Mouse (Mus musculus): Measurements from ENCODE around the gene Trpc4ap. TPM values are rescaled to one million over a fixed set of nuclear protein-coding genes. Genes with fewer than 3 reads are reported as not detected.
A peak's percentile ranks its signal among the peaks of the same experiment; 100 is the strongest.

Gene Trpc4ap
- polyA plus RNA-seq, 1 experiment from 2014 or later = 160 TPM

- Histone ChIP-seq H3K27ac (no peak overlapping the region), H3K4me1 (replicated peaks) (peaks cover 48% of the 10 kb centered on the region), H3K36me3 (peaks cover 66% of the 10 kb centered on the region), H3K9me3 (no peaks in the 10 kb centered on the region), H3K4me3 (0 out of 2 replicates have a peak overlapping the region, but pooled peaks have one; percentile 1), H3K27me3 (ENCODE audit: insufficient read depth, poor library complexity, severe bottlenecking) (peaks cover 79% of the 10 kb centered on the region)
- peak; percentile 12 for DNase-seq (ENCODE audit: low spot score)
- WGBS = 65% methylated on average over 30 of the region's 30 CpGs
These were observed 59.8 kb downstream of the Trpc4ap start for GRCm38 (mm10) chr2:155632138-155632936.

- Histone ChIP-seq H3K27ac (0 out of 2 replicates have a peak overlapping the region, but pooled peaks have one; percentile 13), H3K27me3 (ENCODE audit: insufficient read depth, poor library complexity, severe bottlenecking) (peaks cover 94% of the 10 kb centered on the region), H3K4me3 (peak overlapping the region; percentile 25), H3K4me1 (replicated peaks) (peaks cover 55% of the 10 kb centered on the region), H3K9me3 (no peaks in the 10 kb centered on the region), H3K36me3 (peaks cover 50% of the 10 kb centered on the region)
- WGBS = 12% methylated on average over 43 of the region's 43 CpGs
- DNase-seq (ENCODE audit: low spot score) = peak; percentile 44
These were observed 61.4 kb downstream of the Trpc4ap start for GRCm38 (mm10) chr2:155630590-155631416.

GRCm38 (mm10) chr2:155630153-155630552, 62.0 kb downstream of the Trpc4ap start:
- Histone ChIP-seq H3K9me3 (no peaks in the 10 kb centered on the region), H3K4me1 (replicated peaks) (peaks cover 56% of the 10 kb centered on the region), H3K4me3 (peak overlapping the region; percentile 25), H3K27ac (no peak overlapping the region), H3K27me3 (ENCODE audit: insufficient read depth, poor library complexity, severe bottlenecking) (peaks cover 100% of the 10 kb centered on the region), H3K36me3 (peaks cover 44% of the 10 kb centered on the region)
- 11% methylated on average over 20 of the region's 20 CpGs for WGBS
- DNase-seq (ENCODE audit: low spot score) = peak; percentile 44

- Histone ChIP-seq H3K27ac (peak overlapping the region; percentile 70), H3K27me3 (ENCODE audit: insufficient read depth, poor library complexity, severe bottlenecking) (peaks cover 95% of the 10 kb centered on the region), H3K4me1 (replicated peaks) (peaks cover 56% of the 10 kb centered on the region), H3K9me3 (no peaks in the 10 kb centered on the region), H3K4me3 (peak overlapping the region; percentile 52), H3K36me3 (peaks cover 35% of the 10 kb centered on the region)
- under 1% methylated on average over 35 of the region's 35 CpGs for WGBS
- peak; percentile 54 for DNase-seq (ENCODE audit: low spot score)
These were observed 62.9 kb downstream of the Trpc4ap start for GRCm38 (mm10) chr2:155629231-155629661.

GRCm38 (mm10) chr2:155628519-155628918, 63.7 kb downstream of the Trpc4ap start:
- Histone ChIP-seq H3K4me1 (replicated peaks) (peaks cover 56% of the 10 kb centered on the region), H3K27me3 (ENCODE audit: insufficient read depth, poor library complexity, severe bottlenecking) (peaks cover 92% of the 10 kb centered on the region), H3K4me3 (no peak overlapping the region), H3K27ac (peak overlapping the region; percentile 70; the same call in 1 of the 2 replicates), H3K9me3 (no peaks in the 10 kb centered on the region), H3K36me3 (peaks cover 27% of the 10 kb centered on the region)
- no peak for DNase-seq (ENCODE audit: low spot score)
- WGBS = 72% methylated on average over 13 of the region's 13 CpGs

GRCm38 (mm10) chr2:155628112-155628511, 64.1 kb downstream of the Trpc4ap start:
- Histone ChIP-seq H3K4me3 (no peak overlapping the region), H3K27ac (no peak overlapping the region), H3K27me3 (ENCODE audit: insufficient read depth, poor library complexity, severe bottlenecking) (peaks cover 92% of the 10 kb centered on the region), H3K36me3 (peaks cover 23% of the 10 kb centered on the region), H3K9me3 (no peaks in the 10 kb centered on the region), H3K4me1 (replicated peaks) (peaks cover 55% of the 10 kb centered on the region)
- 81% methylated on average over 9 of the region's 9 CpGs for WGBS
- no peak for DNase-seq (ENCODE audit: low spot score)

GRCm38 (mm10) chr2:155627030-155627738, 65.0 kb downstream of the Trpc4ap start:
- peak; percentile 85 for DNase-seq (ENCODE audit: low spot score)
- Histone ChIP-seq H3K36me3 (peaks cover 14% of the 10 kb centered on the region), H3K27ac (no peak overlapping the region), H3K27me3 (ENCODE audit: insufficient read depth, poor library complexity, severe bottlenecking) (peaks cover 89% of the 10 kb centered on the region), H3K4me3 (no peak overlapping the region), H3K4me1 (replicated peaks) (peaks cover 52% of the 10 kb centered on the region), H3K9me3 (no peaks in the 10 kb centered on the region)
- 41% methylated on average over 21 of the region's 21 CpGs for WGBS

- 45% methylated on average over 15 of the region's 15 CpGs for WGBS
- Histone ChIP-seq H3K27me3 (ENCODE audit: insufficient read depth, poor library complexity, severe bottlenecking) (peaks cover 81% of the 10 kb centered on the region), H3K27ac (no peak overlapping the region), H3K9me3 (no peaks in the 10 kb centered on the region), H3K4me3 (no peak overlapping the region), H3K4me1 (replicated peaks) (peaks cover 45% of the 10 kb centered on the region), H3K36me3 (peaks cover 5% of the 10 kb centered on the region; the same call in 1 of the 2 replicates)
- peak; percentile 9 for DNase-seq (ENCODE audit: low spot score)
These were observed 65.9 kb downstream of the Trpc4ap start for GRCm38 (mm10) chr2:155626277-155626676.

- Histone ChIP-seq H3K9me3 (no peaks in the 10 kb centered on the region), H3K4me3 (no peak overlapping the region), H3K27me3 (ENCODE audit: insufficient read depth, poor library complexity, severe bottlenecking) (peaks cover 75% of the 10 kb centered on the region), H3K4me1 (replicated peaks) (peaks cover 30% of the 10 kb centered on the region), H3K36me3 (0 out of 2 replicates have a peak, but pooled peaks cover 3% of the 10 kb centered on the region), H3K27ac (no peak overlapping the region)
- peak; percentile 35 for DNase-seq (ENCODE audit: low spot score)
- WGBS = 40% methylated on average over 10 of the region's 10 CpGs
These were observed 67.5 kb downstream of the Trpc4ap start for GRCm38 (mm10) chr2:155624730-155625129.

GRCm38 (mm10) chr2:155623996-155624395, 68.2 kb downstream of the Trpc4ap start:
- H3K4me3 ChIP-seq = no peak overlapping the region
- H3K36me3 ChIP-seq = 0 out of 2 replicates have a peak, but pooled peaks cover 3% of the 10 kb centered on the region
- H3K27me3 ChIP-seq (ENCODE audit: insufficient read depth, poor library complexity, severe bottlenecking) = peaks cover 67% of the 10 kb centered on the region
- H3K27ac ChIP-seq = no peak overlapping the region
- peaks cover 22% of the 10 kb centered on the region for H3K4me1 ChIP-seq (replicated peaks)
- 88% methylated on average over 6 of the region's 6 CpGs for WGBS
- DNase-seq (ENCODE audit: low spot score) = no peak
- no peaks in the 10 kb centered on the region for H3K9me3 ChIP-seq

GRCm38 (mm10) chr2:155622606-155623005, 69.6 kb downstream of the Trpc4ap start:
- peaks cover 55% of the 10 kb centered on the region for H3K27me3 ChIP-seq (ENCODE audit: insufficient read depth, poor library complexity, severe bottlenecking)
- no peaks in the 10 kb centered on the region for H3K36me3 ChIP-seq
- H3K27ac ChIP-seq = no peak overlapping the region
- no peaks in the 10 kb centered on the region for H3K9me3 ChIP-seq
- no peak overlapping the region for H3K4me3 ChIP-seq
- DNase-seq (ENCODE audit: low spot score) = no peak
- peaks cover 15% of the 10 kb centered on the region for H3K4me1 ChIP-seq (replicated peaks)
- WGBS = 27% methylated on average over 11 of the region's 11 CpGs

- Histone ChIP-seq H3K4me3 (no peak overlapping the region), H3K36me3 (no peaks in the 10 kb centered on the region), H3K27ac (no peak overlapping the region), H3K4me1 (replicated peaks) (peaks cover 6% of the 10 kb centered on the region; the same call in 1 of the 2 replicates), H3K9me3 (no peaks in the 10 kb centered on the region), H3K27me3 (ENCODE audit: insufficient read depth, poor library complexity, severe bottlenecking) (peaks cover 31% of the 10 kb centered on the region)
- WGBS = 21% methylated on average over 8 of the region's 8 CpGs
- peak; percentile 88 for DNase-seq (ENCODE audit: low spot score)
These were observed 72.4 kb downstream of the Trpc4ap start for GRCm38 (mm10) chr2:155619817-155620216.
